ENCODE assay signal across 23 mouse cellular contexts in genomic region chr8:20902527-20902926, GRCm38 (mm10). TPM values are rescaled to one million over a fixed set of nuclear protein-coding genes. Genes with fewer than 3 reads are reported as not detected.
"Had no signal": no experiment of that assay in that cellular context is flagged by ENCODE, and none has a peak within 500 bp of the region (broad histone marks: within the 10 kb centered on the region; RNA-seq: fewer than 3 reads in every experiment).

Gm15056 (minus strand) TSS chr8:20902627.

- H3K27ac ChIP-seq: neural tube, embryonic 13.5 days; neural tube, embryonic 15.5 days; stomach, embryonic 15.5 days; stomach, postnatal 0 days had no signal

- H3K27me3 ChIP-seq: neural tube, embryonic 13.5 days; neural tube, embryonic 15.5 days; stomach, embryonic 15.5 days had no signal

- H3K9ac ChIP-seq: neural tube, embryonic 13.5 days; neural tube, embryonic 15.5 days; stomach, embryonic 15.5 days had no signal

- H3K36me3 ChIP-seq: neural tube, embryonic 13.5 days; neural tube, embryonic 15.5 days; stomach, embryonic 15.5 days had no signal

- H3K4me3 ChIP-seq: neural tube, embryonic 13.5 days; neural tube, embryonic 15.5 days; stomach, embryonic 15.5 days had no signal

- H3K9me3 ChIP-seq: stomach, embryonic 15.5 days had no signal

- H3K4me1 ChIP-seq: neural tube, embryonic 13.5 days; neural tube, embryonic 15.5 days; stomach, embryonic 15.5 days had no signal

- H3K4me2 ChIP-seq: neural tube, embryonic 13.5 days; neural tube, embryonic 15.5 days; stomach, embryonic 15.5 days had no signal

- DNase-seq: retina, postnatal 1 day; right cerebral cortex, adult 18-20 months; right cerebral cortex, postnatal 14 days; right cerebral cortex, postnatal 25 days; right cerebral cortex, postnatal 4 days; spleen, adult 18-20 months; thymus, adult 18-20 months; thymus, adult 2 months; thymus, postnatal 14 days; thymus, postnatal 25 days; thymus, postnatal 36 days; thymus, postnatal 4 days had no signal

RNA-seq across cellular contexts. Expression of gene Gm15056, which starts in this region (rescaled TPM):
- total RNA-seq: neutrophil, adult 5-6 weeks had no signal
- polyA plus RNA-seq: neural tube, embryonic 13.5 days; neural tube, embryonic 14.5 days; neural tube, embryonic 15.5 days; small intestine, adult 2 months; stomach, embryonic 14.5 days; stomach, embryonic 15.5 days; stomach, embryonic 16.5 days; stomach, postnatal 0 days; testis, adult 2 months; urinary bladder, adult 2 months had no signal
